In genomic region chr15:94648430-94648829, GRCm38 (mm10) we compare ENCODE assay signal across 20 mouse cellular contexts. TPM values are rescaled to one million over a fixed set of nuclear protein-coding genes. Genes with fewer than 3 reads are reported as not detected.
DNase-seq lines count a peak whose midpoint lies in the region; ATAC-seq and TF ChIP-seq lines count a peak whose summit lies in the region.
"Had no signal": no experiment of that assay in that cellular context is flagged by ENCODE, and none has a peak within 500 bp of the region (broad histone marks: within the 10 kb centered on the region; RNA-seq: fewer than 3 reads in every experiment).

No protein-coding gene starts in this region.

- peak overlapping the region; percentile 40; the same call in 1 of the 2 replicates for H3K27ac ChIP-seq in hindbrain, embryonic 15.5 days (replicated peaks)
- no peak overlapping the region for H3K27ac ChIP-seq in hindbrain, embryonic 11.5 days (ENCODE audit: low read depth, low read length)
- no peak overlapping the region for H3K27ac ChIP-seq in midbrain, postnatal 0 days (ENCODE audit: low read depth, low read length)
- no peak overlapping the region for H3K27ac ChIP-seq in midbrain, embryonic 16.5 days (ENCODE audit: low read length)
- no peak overlapping the region for H3K27ac ChIP-seq in gastrocnemius, adult 2 months
- H3K27ac ChIP-seq: intestine, embryonic 15.5 days; limb, embryonic 13.5 days; liver, embryonic 12.5 days; neural tube, embryonic 12.5 days had no signal

- peak; percentile 92 to 94 for DNase-seq in cerebellum, postnatal 10 days
- DNase-seq in hindbrain, embryonic 11.5 days (ENCODE audit: low spot score), result no peak
- peak; percentile 44 for DNase-seq in midbrain, postnatal 0 days (ENCODE audit: low spot score)
- DNase-seq in brain, embryonic 14.5 days (ENCODE audit: low read depth), result peak; percentile 68
- DNase-seq in gastrocnemius, adult 2 months, result no peak
- DNase-seq: kidney, adult 8-10 months; kidney, postnatal 10 days; thymus, adult 18-20 months; thymus, postnatal 36 days had no signal

- WGBS in hindbrain, embryonic 15.5 days, result 70% methylated on average over 8 of the region's 8 CpGs
- 84% methylated on average over 8 of the region's 8 CpGs for WGBS in hindbrain, embryonic 11.5 days
- 91% methylated on average over 8 of the region's 8 CpGs for WGBS in midbrain, postnatal 0 days
- 79% methylated on average over 8 of the region's 8 CpGs for WGBS in midbrain, embryonic 16.5 days

- no peaks in the 10 kb centered on the region for H3K36me3 ChIP-seq in hindbrain, embryonic 15.5 days
- no peaks in the 10 kb centered on the region for H3K36me3 ChIP-seq in hindbrain, embryonic 11.5 days (ENCODE audit: control insufficient read depth, insufficient read depth, low read length)
- no peaks in the 10 kb centered on the region for H3K36me3 ChIP-seq in midbrain, postnatal 0 days (ENCODE audit: insufficient read depth, low read length)
- no peaks in the 10 kb centered on the region for H3K36me3 ChIP-seq in midbrain, embryonic 16.5 days (ENCODE audit: control insufficient read depth, insufficient read depth, low read length)
- H3K36me3 ChIP-seq: G1E; intestine, embryonic 15.5 days; limb, embryonic 13.5 days; liver, embryonic 12.5 days; midbrain, embryonic 10.5 days; neural tube, embryonic 12.5 days had no signal

- no peaks in the 10 kb centered on the region for H3K27me3 ChIP-seq in hindbrain, embryonic 15.5 days
- no peaks in the 10 kb centered on the region for H3K27me3 ChIP-seq in hindbrain, embryonic 11.5 days (ENCODE audit: control insufficient read depth, insufficient read depth, low read length)
- H3K27me3 ChIP-seq in midbrain, postnatal 0 days (ENCODE audit: insufficient read depth, low read length), result no peaks in the 10 kb centered on the region
- no peaks in the 10 kb centered on the region for H3K27me3 ChIP-seq in midbrain, embryonic 16.5 days (ENCODE audit: control insufficient read depth, insufficient read depth, low read depth, low read length)
- H3K27me3 ChIP-seq: intestine, embryonic 15.5 days; limb, embryonic 13.5 days; neural tube, embryonic 12.5 days had no signal

- no peaks in the 10 kb centered on the region for H3K9me3 ChIP-seq in hindbrain, embryonic 15.5 days
- H3K9me3 ChIP-seq in hindbrain, embryonic 11.5 days (ENCODE audit: control insufficient read depth, low read length), result no peaks in the 10 kb centered on the region
- H3K9me3 ChIP-seq in midbrain, postnatal 0 days (ENCODE audit: low read length), result no peaks in the 10 kb centered on the region
- H3K9me3 ChIP-seq in midbrain, embryonic 16.5 days (replicated peaks; ENCODE audit: control insufficient read depth, low read length, poor library complexity, severe bottlenecking), result no peaks in the 10 kb centered on the region
- H3K9me3 ChIP-seq: intestine, embryonic 15.5 days; limb, embryonic 13.5 days; liver, embryonic 12.5 days; midbrain, embryonic 10.5 days; neural tube, embryonic 12.5 days had no signal

- no peak for TF ChIP-seq POLR2A in brain, embryonic 14.5 days (IDR thresholded peaks at IDR 0.05; ENCODE audit: borderline replicate concordance, extremely low read depth, insufficient read depth, insufficient read length, poor library complexity, severe bottlenecking)

- H3K9ac ChIP-seq in hindbrain, embryonic 15.5 days, result no peak overlapping the region
- no peak overlapping the region for H3K9ac ChIP-seq in hindbrain, embryonic 11.5 days (ENCODE audit: low read depth, low read length)
- no peak overlapping the region for H3K9ac ChIP-seq in midbrain, postnatal 0 days (replicated peaks; ENCODE audit: low read length, poor library complexity, severe bottlenecking)
- no peak overlapping the region for H3K9ac ChIP-seq in midbrain, embryonic 16.5 days (ENCODE audit: low read depth, low read length)
- H3K9ac ChIP-seq: intestine, embryonic 15.5 days; limb, embryonic 13.5 days; liver, embryonic 12.5 days; neural tube, embryonic 12.5 days had no signal

- H3K4me2 ChIP-seq in hindbrain, embryonic 15.5 days, result no peak overlapping the region
- no peak overlapping the region for H3K4me2 ChIP-seq in hindbrain, embryonic 11.5 days (replicated peaks; ENCODE audit: low read depth, low read length)
- no peak overlapping the region for H3K4me2 ChIP-seq in midbrain, postnatal 0 days (ENCODE audit: low read depth, low read length, poor library complexity, severe bottlenecking)
- H3K4me2 ChIP-seq in midbrain, embryonic 16.5 days (ENCODE audit: low read length), result no peak overlapping the region
- H3K4me2 ChIP-seq: intestine, embryonic 15.5 days; limb, embryonic 13.5 days; liver, embryonic 12.5 days; neural tube, embryonic 12.5 days had no signal

- intact Hi-C loops in gastrocnemius, adult 2 months (cut with DNase I), result no loop called here

- peaks cover 28% of the 10 kb centered on the region for H3K4me1 ChIP-seq in hindbrain, embryonic 15.5 days (replicated peaks)
- H3K4me1 ChIP-seq in hindbrain, embryonic 11.5 days (replicated peaks; ENCODE audit: control insufficient read depth, insufficient read depth, low read length), result no peaks in the 10 kb centered on the region
- peaks cover 4% of the 10 kb centered on the region; the same call in 1 of the 2 replicates for H3K4me1 ChIP-seq in midbrain, postnatal 0 days (ENCODE audit: insufficient read depth, low read length)
- peaks cover 6% of the 10 kb centered on the region for H3K4me1 ChIP-seq in midbrain, embryonic 16.5 days (ENCODE audit: control insufficient read depth, insufficient read depth, low read length)
- H3K4me1 ChIP-seq: limb, embryonic 13.5 days; liver, embryonic 12.5 days had no signal

- no peak for TF ChIP-seq CTCF in midbrain, postnatal 0 days (IDR thresholded peaks at IDR 0.05)
- no peak for TF ChIP-seq CTCF in brain, embryonic 14.5 days (IDR thresholded peaks at IDR 0.05; ENCODE audit: borderline replicate concordance, extremely low read depth, insufficient read depth, insufficient read length)
- TF ChIP-seq CTCF in gastrocnemius, adult 2 months (IDR thresholded peaks at IDR 0.05), result no peak

- ATAC-seq in cerebellum, adult (ENCODE audit: insufficient number of reproducible peaks, low FRiP score, low TSS enrichment), result no peak
- ATAC-seq in hindbrain, embryonic 15.5 days (ENCODE audit: low FRiP score, low read depth), result no peak; the same call in 1 of the 2 replicates
- no peak for ATAC-seq in hindbrain, embryonic 11.5 days (ENCODE audit: low FRiP score)
- no peak for ATAC-seq in midbrain, postnatal 0 days (ENCODE audit: low FRiP score)
- ATAC-seq in midbrain, embryonic 16.5 days, result no peak
- ATAC-seq: activated CD4-positive, CD25-positive, alpha-beta regulatory T cell, adult 4 months; CD4-positive, CD25-positive, alpha-beta regulatory T cell, adult 4 months; intestine, embryonic 15.5 days; liver, embryonic 12.5 days had no signal

- no peak overlapping the region for H3K4me3 ChIP-seq in hindbrain, embryonic 15.5 days
- H3K4me3 ChIP-seq in hindbrain, embryonic 11.5 days (ENCODE audit: low read depth, low read length), result no peak overlapping the region
- no peak overlapping the region for H3K4me3 ChIP-seq in midbrain, postnatal 0 days (ENCODE audit: low read depth, low read length)
- no peak overlapping the region for H3K4me3 ChIP-seq in midbrain, embryonic 16.5 days (ENCODE audit: low read depth, low read length)
- H3K4me3 ChIP-seq in gastrocnemius, adult 2 months, result no peak overlapping the region
- H3K4me3 ChIP-seq: intestine, embryonic 15.5 days; limb, embryonic 13.5 days; liver, embryonic 12.5 days; midbrain, embryonic 10.5 days; neural tube, embryonic 12.5 days had no signal

RNA-seq across cellular contexts. Expression of gene Tmem117, which starts 19.4 kb away (rescaled TPM):
- 14.6 and 16.6 TPM in 2 replicates for polyA plus RNA-seq in hindbrain, embryonic 15.5 days (2015; fragmentation: Nextera tagmentation; extraction: Ambion mirVana)
- 2.0 and 3.3 TPM in 2 replicates for polyA plus RNA-seq in hindbrain, embryonic 11.5 days (2014; fragmentation: Nextera tagmentation; extraction: Ambion mirVana)
- 19.1 and 26.4 TPM in 2 replicates for total RNA-seq in midbrain, postnatal 0 days (2014; rRNA removed)
- polyA plus RNA-seq in midbrain, postnatal 0 days (2015; fragmentation: Nextera tagmentation; extraction: Ambion mirVana), result 19.9 and 20.4 TPM in 2 replicates
- polyA plus RNA-seq in midbrain, embryonic 16.5 days (2015; fragmentation: Nextera tagmentation; extraction: Ambion mirVana), result 13.2 and 17.8 TPM in 2 replicates
- polyA plus RNA-seq in brain, embryonic 14.5 days (2012; rRNA removed), result 1.0 and 2.8 TPM in 2 replicates
- total RNA-seq in gastrocnemius, adult 2 months (2021), result 10 to 100 TPM; 16.9 to 19.2 TPM
- polyA plus RNA-seq: CD4-positive, CD25-positive, alpha-beta regulatory T cell, adult 4 months; G1E; liver, embryonic 12.5 days had no signal

RNA-seq across cellular contexts. Expression of gene Twf1, which starts 58.7 kb away (rescaled TPM):
- 76.0 and 77.7 TPM in 2 replicates for polyA plus RNA-seq in hindbrain, embryonic 15.5 days (2015; fragmentation: Nextera tagmentation; extraction: Ambion mirVana)
- 113 and 115 TPM in 2 replicates for polyA plus RNA-seq in hindbrain, embryonic 11.5 days (2014; fragmentation: Nextera tagmentation; extraction: Ambion mirVana)
- total RNA-seq in midbrain, postnatal 0 days (2014; rRNA removed), result 35.3 and 40.4 TPM in 2 replicates
- 64.9 and 65.6 TPM in 2 replicates for polyA plus RNA-seq in midbrain, postnatal 0 days (2015; fragmentation: Nextera tagmentation; extraction: Ambion mirVana)
- 71.4 and 79.5 TPM in 2 replicates for polyA plus RNA-seq in midbrain, embryonic 16.5 days (2015; fragmentation: Nextera tagmentation; extraction: Ambion mirVana)
- 53.0 and 54.2 TPM in 2 replicates for polyA plus RNA-seq in brain, embryonic 14.5 days (2012; rRNA removed)
- 10 to 100 TPM in 1 of 2 experiments, 1 to 10 TPM in 1; 9.5 to 10.0 TPM for total RNA-seq in gastrocnemius, adult 2 months (2021)

Comparison
In these comparisons a context has a peak if more than half of its experiments do, and no peak if none do; other contexts are left out.
1. DNase-seq: peak in cerebellum, postnatal 10 days (2 of 2), midbrain, postnatal 0 days (single experiment) and brain, embryonic 14.5 days (single experiment); none in hindbrain, embryonic 11.5 days (single experiment) and gastrocnemius, adult 2 months (single experiment).